Mouse (Mus musculus): ENCODE measurements around the gene Poll.

GRCm38 (mm10) chr19:45549948-45550347, 10.4 kb downstream of the Poll start:
- TF ChIP-seq POLR2A (IDR thresholded peaks at IDR 0.05; ENCODE audit: low read depth, low read length) (no peak), CTCF (conservative IDR thresholded peaks at IDR 0.05 in 1 of 2, IDR thresholded peaks at IDR 0.05 in 1 of 2; ENCODE audit: low read depth in 2 of 2, low read length in 2 of 2) (no peak), RCOR1 (conservative IDR thresholded peaks at IDR 0.05; ENCODE audit: low read depth, low read length) (no peak), EP300 (IDR thresholded peaks at IDR 0.05; ENCODE audit: low read length) (no peak), ZNF384 (IDR thresholded peaks at IDR 0.05; ENCODE audit: low read depth, low read length) (no peak), JUN (IDR thresholded peaks at IDR 0.05; ENCODE audit: insufficient read depth, low read depth, low read length) (no peak), MAX (IDR thresholded peaks at IDR 0.05; ENCODE audit: low read length) (no peak), MYC (IDR thresholded peaks at IDR 0.05; ENCODE audit: low read depth, low read length) (no peak), NELFE (IDR thresholded peaks at IDR 0.05; ENCODE audit: low read depth, low read length) (no peak), RAD21 (IDR thresholded peaks at IDR 0.05; ENCODE audit: low read depth, low read length) (no peak), CHD2 (IDR thresholded peaks at IDR 0.05; ENCODE audit: low read length) (no peak), KAT2A (IDR thresholded peaks at IDR 0.05; ENCODE audit: insufficient replicate concordance, low read length) (no peak)
